Mouse (Mus musculus) thymus, postnatal 36 days (tissue): ENCODE results near the gene Sync.
A peak's percentile ranks its signal among the peaks of the same experiment; 100 is the strongest.

Experiments used
- DNase-seq, 2 experiments: peaks; one replicate each; pipeline ENCODE4 v3.0.0; 2022; ENCODE audit warnings: mixed read lengths in 2 of 2

The Sync gene

DNA sequence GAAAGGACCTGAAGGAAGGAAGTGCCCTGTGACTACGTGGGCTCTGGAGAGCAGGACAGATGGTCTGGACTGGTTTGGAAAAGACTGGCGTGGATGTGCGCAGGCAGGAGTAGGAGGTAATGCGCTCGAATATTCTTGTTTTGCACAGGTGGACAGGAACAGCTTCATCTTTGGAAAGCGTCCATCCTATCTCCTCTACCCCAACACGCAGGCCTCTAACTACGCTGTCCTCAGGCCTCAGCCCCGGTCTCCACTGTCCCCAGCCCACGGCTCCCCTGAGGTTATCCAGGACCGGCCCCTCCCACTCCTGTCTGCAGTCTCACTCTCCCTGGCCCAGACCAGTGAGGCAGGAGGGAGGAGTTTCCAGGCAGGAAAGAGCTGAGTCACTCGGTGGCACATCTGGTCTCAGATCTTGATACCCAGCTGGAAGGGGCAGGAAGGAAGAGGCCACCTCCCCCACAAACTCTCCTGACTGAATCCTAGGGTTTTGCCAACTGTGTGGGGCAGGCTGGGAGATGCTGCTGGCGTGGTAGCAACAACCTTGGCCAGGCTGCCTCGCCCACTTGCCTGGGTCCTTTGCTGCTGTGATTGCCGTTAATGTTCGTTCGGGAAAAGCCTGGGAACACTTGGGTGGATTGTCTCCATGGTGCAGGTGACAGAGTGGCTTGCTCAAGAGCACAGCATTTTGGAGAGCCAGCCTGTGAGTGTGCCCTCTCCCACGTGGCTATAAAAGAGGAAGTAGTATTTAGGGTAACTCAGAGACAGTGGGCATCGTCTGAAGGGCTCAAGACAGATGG, 24.0 kb upstream of the Sync start:
- DNase-seq: peak; percentile 56 to 77

- no peak for DNase-seq
Observed at GRCm38 (mm10) chr4:129266191-129266590, 21.2 kb upstream of the Sync start.

DNA sequence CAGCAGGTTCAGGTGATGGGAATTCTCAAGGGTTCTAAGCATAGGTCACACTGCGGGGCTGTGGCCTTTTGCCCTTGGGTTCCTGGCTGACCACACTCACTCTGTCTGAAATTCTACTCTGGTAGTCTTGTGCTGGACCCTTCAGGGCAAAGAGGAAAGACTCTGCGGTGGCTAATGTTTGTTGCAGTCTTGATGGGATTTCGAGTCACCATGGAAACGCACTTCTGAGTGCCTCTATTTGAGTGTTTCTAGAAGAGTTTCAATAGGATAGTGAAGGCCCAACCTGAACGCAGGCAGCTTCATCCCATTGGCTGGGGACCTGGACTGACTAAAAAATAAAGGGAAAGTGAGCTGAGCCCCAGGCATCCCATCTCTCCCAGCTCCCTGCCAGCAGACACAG, 20.6 kb upstream of the Sync start:
- no peak for DNase-seq

DNA sequence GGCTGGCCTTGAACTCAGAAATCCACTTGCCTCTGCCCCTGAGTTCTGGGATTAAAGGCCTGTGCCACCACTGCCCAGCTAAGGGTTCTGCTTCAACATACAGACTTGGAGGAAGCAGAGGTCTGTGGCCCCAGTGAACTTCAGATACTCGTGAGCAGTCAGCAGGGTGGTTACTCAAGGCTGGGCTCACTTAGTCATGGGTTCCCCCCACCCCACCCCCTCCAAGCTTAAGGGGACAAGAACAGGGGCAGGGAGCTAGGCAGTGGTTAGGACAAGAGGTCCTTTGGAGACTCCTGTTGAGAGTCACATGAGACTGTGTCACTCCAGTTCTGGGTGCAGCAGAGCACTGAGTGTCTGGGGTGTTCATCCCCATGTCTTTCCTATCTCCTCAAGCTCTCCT, 18.7 kb upstream of the Sync start:
- no peak for DNase-seq

DNA sequence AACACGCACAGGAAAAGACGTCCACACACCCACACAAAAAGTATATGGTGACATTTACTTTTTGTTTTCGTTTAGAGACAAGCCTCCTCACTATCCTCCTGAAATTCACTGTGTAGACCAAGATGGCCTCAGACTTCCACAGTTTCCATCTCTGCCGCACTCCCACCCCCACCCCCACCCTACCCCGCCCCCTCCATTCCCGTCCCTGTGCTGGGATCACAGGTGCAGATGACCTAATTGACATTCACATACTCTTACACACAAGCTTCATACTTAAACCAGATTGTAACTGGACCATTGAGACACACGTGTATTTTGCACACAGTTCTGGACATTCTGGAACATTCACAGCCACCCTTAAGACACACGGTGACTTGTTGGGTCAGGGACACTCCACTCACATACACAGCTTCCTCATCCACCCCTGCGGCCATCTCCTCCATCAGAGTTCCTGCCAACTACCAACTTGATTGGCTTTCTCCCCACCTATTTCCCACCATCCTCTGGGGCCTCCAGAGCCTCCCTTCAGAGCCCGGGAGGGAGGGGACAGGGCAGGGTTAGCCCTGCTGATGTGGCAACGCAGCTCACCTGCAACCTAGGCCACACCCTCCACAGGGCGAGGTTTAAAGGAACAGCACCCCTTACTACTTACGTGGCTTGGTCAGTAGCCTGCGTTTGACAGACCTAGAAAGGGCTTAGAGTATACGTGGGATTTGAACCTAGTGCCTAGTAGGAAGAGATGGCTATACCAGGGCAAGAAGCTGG, 15.2 kb upstream of the Sync start:
- DNase-seq: peak in 1 of 2 experiments; percentile 23

- no peak for DNase-seq
Observed at GRCm38 (mm10) chr4:129272756-129273046, 14.7 kb upstream of the Sync start.

DNA sequence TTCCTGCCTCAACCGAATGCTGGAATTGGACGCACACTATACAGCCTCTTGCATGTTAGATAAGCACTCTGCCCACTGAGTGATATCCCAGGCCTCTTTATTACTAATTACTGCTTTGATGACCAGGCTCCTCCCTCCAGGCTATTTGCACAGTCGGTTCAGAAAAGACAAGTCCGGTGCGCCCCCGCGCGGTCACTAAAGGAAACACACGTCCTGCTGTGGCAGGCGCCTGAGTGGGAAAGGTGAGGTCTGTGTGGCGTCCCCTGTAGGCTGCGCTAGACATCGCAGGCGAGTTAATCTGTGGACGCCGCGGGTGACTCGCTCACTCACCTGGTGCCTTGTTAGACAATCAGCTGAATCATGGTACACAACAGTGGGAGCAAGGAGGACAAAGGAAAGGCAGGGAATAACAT, 11.0 kb upstream of the Sync start:
- peak; percentile 89 to 92 for DNase-seq

- no peak for DNase-seq
Observed at GRCm38 (mm10) chr4:129282786-129283185, 4.6 kb upstream of the Sync start.

- no peak for DNase-seq
Observed at GRCm38 (mm10) chr4:129283226-129283625, 4.2 kb upstream of the Sync start.

DNA sequence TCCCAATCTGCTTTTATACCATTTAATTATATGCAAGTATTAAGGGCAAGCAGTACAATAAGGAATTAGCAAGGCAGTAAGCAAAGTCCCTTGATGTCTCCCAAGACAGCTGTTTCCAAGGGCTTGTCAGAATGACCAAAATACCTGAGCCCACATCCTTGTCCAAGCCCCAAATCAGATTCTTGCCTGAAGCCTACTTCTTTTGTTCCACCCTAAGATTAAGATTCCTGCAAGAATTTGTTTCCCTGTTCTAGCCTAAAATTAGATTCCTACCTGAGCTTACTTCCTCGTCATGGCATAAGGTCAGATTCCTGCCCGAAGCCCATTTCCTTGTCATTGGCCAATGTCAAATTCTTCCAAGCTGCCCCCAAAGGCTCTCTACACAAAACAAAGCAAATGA, 2.7 kb upstream of the Sync start:
- no peak for DNase-seq

DNA sequence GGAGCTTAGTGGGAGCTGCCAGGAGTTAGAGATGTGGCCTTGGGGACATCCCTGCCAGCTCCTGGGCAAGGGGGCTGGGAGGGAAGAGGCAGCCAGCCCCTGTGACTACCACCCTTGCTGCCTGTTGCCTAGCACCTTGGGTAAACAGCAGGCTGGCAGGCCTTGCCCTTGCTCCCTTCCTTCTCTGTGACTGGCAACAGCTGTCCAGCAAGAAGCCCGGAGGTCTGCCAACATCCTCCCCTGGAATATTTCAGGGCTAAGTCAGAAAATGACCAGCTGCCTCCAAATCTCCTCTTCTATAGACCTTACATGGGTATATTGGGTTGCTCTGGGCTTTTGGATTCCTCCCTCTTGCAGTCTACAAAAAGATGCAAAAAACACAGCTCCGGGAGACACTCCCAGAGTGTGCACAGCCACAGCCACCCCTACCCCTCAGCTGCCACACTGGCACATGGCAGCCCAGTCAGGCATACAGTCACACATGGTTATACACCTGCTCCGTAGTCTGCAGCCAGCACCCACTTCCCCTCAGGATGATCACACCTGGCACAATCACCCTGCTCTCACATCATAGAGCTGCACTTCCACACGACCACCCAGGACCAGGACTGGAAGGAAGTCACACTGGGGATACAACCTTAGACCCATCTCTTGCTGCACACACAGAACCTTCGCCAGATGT, 1.3 kb upstream of the Sync start:
- DNase-seq: no peak

- no peak for DNase-seq
Observed at GRCm38 (mm10) chr4:129286683-129287471, 540 bp upstream of the Sync start.

DNA sequence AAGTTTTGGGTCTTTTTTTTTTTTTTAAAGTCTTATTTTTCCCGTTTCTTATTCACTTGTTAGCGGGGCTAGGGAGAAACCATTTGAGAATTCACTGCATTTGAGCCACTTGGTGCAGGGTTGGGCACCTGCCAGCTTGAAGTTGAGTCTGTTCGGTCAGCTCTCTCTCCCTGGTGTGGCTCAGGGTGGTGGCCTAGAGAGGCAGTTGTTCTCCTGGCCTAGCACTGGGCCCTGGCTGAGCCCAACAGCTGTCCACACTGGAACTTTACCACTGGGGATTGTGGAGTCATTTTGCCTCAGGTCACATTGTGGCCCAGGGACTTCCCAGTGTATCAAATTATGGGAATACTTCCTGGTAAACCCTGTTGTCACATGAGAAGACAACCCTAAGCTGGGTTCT, 650 bp downstream of the Sync start:
- no peak for DNase-seq

DNA sequence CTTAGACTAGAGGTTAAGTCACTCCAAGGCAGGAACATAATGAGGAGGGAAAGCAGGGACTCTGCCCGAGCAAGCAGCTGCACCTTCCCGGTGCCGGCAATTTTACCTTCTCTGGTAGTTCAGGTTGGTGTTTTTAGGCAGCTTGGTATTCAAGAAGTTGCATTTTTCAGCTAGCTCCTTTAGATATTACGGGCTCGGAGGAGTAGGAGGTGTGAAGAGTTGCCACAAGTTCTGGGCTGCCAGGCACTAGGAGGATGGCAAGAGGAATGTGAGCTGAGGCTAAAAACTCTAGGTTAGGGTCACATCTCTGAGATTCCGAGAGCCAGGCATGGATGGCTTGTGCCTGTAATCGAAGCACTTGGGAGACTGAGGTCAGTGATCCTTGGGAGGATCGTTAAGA, 2.3 kb downstream of the Sync start:
- no peak for DNase-seq

- DNase-seq: no peak
Observed at GRCm38 (mm10) chr4:129292831-129293230, 5.4 kb downstream of the Sync start.

GRCm38 (mm10) chr4:129293702-129294101, 6.3 kb downstream of the Sync start:
- no peak for DNase-seq

GRCm38 (mm10) chr4:129295188-129295587, 7.8 kb downstream of the Sync start:
- no peak for DNase-seq

DNA sequence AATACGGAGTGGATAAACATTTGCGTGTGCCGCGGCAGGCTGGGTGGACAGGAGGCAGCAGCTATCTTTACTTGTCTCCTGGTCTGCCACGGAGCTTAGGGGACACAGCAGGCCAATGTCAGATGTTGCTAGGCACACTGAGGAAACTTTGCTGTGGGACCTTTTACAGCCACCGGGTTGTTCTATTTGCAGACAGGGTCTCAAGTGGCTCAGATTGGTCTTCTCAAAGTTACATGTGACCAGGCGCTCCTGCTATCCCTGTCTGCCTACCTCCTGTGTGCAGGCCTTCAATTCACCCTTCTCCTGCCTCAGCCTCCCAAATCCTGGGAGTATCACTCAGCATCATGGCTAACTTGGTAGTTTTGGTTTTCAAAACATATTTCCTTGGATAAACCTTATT, 8.6 kb downstream of the Sync start:
- DNase-seq: no peak

DNA sequence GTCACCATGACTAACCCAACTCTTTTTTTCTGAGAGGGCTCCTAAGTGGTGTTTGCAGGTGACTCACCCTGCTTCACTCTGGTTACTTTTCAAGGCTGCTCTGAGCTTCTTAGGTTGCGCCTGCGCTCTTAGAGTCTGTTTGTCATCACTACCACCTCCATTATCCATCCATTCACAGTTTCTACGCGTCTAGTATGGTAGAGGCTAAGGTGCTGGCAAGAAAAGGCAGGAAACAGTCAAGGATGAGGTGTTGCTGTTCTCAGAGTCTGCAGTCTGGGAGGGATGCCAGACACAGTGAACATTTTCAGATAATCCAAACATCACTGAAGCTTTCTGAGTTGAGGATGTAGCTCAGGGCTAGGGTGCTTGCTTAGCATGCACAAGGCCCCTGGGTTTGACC, 10.3 kb downstream of the Sync start:
- DNase-seq: no peak

GRCm38 (mm10) chr4:129299121-129299520, 11.7 kb downstream of the Sync start:
- DNase-seq: no peak

DNA sequence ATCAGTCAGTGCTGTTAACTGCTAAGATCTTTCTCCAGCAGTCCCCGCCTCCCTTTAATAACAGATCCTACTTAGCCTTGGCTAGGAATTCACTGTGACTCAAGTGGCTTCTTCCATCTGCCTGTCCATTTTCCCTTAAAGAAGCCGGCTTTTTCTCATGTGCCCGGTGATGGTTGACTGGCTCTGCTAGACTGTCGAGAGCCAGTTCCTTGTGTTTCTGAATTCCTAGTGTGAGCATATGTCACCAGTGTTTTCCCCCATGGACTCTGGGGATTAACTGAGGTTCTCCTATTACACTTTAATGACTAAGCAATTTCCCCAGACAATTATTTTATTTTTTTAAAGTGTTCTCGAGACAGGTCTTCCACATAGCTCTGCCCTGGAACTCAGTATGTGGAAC, 16.0 kb downstream of the Sync start:
- DNase-seq: no peak

DNA sequence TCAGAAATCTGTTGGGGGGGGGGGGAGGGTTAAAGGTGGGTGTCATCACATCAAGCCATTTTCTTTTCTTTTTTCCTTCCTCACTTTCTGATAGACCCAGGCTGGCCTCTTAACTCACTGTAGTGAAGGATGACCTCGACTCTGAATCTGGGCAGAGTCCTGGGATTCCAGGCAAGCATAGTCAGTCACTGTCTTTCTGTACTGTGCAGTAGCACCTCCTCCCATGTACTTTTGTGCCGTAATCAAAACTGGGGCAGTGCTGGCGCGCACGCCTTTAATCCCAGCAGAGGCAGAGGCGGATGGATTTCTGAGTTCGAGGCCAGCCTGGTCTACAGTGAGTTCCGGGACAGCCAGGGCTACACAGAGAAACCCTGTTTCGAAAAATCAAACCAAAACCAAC, 16.4 kb downstream of the Sync start:
- DNase-seq: no peak

DNA sequence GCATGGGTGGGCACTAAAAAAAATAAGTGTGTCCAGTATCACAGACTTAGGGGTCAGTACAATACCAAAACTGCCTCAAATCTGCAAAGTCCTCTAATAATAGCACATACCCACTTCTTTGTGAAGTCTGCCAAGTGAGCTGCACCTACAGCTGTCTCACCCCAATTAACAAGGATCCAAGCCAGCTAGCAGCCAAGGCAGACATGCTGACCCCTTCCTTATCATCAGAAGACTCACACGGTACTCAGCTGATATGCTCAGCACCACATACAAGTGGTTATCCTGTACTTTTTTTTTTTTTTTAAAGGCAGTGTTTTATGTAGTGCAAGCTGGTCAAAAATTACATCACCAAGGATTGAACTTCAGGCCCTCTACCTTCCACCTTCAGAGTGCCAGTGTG, 16.9 kb downstream of the Sync start:
- DNase-seq: no peak
